Mouse (Mus musculus) monocyte, adult 5-6 weeks (primary cell): ENCODE results near the gene Lyl1. TPM values are rescaled to one million over a fixed set of nuclear protein-coding genes. Genes with fewer than 3 reads are reported as not detected.

Experiments
- ATAC-seq: fragments of 153-309, 156-312 bp; replicated peaks from 2 replicates; pipeline ENCODE4 v1.8.0; 2017; ENCODE audit warnings: mild to moderate bottlenecking; ENCODE audit not compliant: low TSS enrichment, insufficient number of reproducible peaks, severe bottlenecking, poor library complexity, low FRiP score
- total RNA-seq: library from RNA; stranded (forward); fragments of 200-1000, 200-491, 200-594 nt; gene quantifications from 3 replicates; pipeline ENCODE4 v1.2.3, GENCODE M21; 2017

Lyl1 gene
- total RNA-seq, 1 experiment from 2014 or later = 45.0 TPM

GRCm38 (mm10) chr8:84732996-84733395 lies 31.7 kb downstream of the Lyl1 start:
- no peak for ATAC-seq

GRCm38 (mm10) chr8:84733959-84734358 lies 32.7 kb downstream of the Lyl1 start:
- ATAC-seq = no peak

- no peak for ATAC-seq
Measured at GRCm38 (mm10) chr8:84734680-84735079, 33.4 kb downstream of the Lyl1 start.

GRCm38 (mm10) chr8:84735597-84735996 lies 34.3 kb downstream of the Lyl1 start:
- ATAC-seq = no peak

- no peak for ATAC-seq
Measured at GRCm38 (mm10) chr8:84736521-84736920, 35.3 kb downstream of the Lyl1 start.

GRCm38 (mm10) chr8:84737608-84738007 lies 36.4 kb downstream of the Lyl1 start:
- ATAC-seq = peak; percentile 95

- ATAC-seq = no peak
Measured at GRCm38 (mm10) chr8:84738266-84738665, 37.0 kb downstream of the Lyl1 start.

- no peak for ATAC-seq
Measured at GRCm38 (mm10) chr8:84738715-84739400, 37.6 kb downstream of the Lyl1 start.

GRCm38 (mm10) chr8:84739401-84739742 lies 38.1 kb downstream of the Lyl1 start:
- no peak for ATAC-seq

GRCm38 (mm10) chr8:84740895-84741843 lies 39.9 kb downstream of the Lyl1 start:
- no peak for ATAC-seq

- no peak for ATAC-seq
Measured at GRCm38 (mm10) chr8:84742171-84743053, 41.2 kb downstream of the Lyl1 start.

GRCm38 (mm10) chr8:84743054-84743415 lies 41.8 kb downstream of the Lyl1 start:
- ATAC-seq = no peak

- no peak; the same call in 1 of the 2 replicates for ATAC-seq
Measured at GRCm38 (mm10) chr8:84743517-84744420, 42.5 kb downstream of the Lyl1 start.

GRCm38 (mm10) chr8:84745032-84745925 lies 44.0 kb downstream of the Lyl1 start:
- ATAC-seq = no peak; the same call in 1 of the 2 replicates

- no peak for ATAC-seq
Measured at GRCm38 (mm10) chr8:84749519-84749918, 48.3 kb downstream of the Lyl1 start.

GRCm38 (mm10) chr8:84752734-84753582 lies 51.7 kb downstream of the Lyl1 start:
- no peak for ATAC-seq
